Mouse (Mus musculus): ENCODE results near the gene Nrcam. TPM values are rescaled to one million over a fixed set of nuclear protein-coding genes. Genes with fewer than 3 reads are reported as not detected.

Nrcam gene
- polyA plus RNA-seq, 1 experiment from 2014 or later, result 139 TPM

DNA sequence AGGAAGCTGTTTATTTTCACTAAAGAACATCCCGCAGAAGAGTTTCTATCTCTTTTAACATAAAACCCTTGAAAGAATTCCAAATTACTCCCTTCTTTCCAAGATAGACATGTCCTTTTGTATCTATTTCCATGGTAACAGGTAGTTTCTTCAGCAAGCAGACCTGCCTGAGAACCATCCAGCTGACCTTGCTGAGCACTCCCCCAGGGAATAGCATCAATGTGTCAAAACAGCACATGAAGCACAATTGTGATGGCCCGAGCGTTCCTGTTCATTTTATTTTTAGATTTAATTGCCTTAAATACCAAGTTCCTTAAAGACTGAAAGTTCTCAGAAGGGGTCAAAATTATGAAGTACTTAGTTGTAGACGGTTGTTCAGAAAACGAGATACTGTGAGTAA, 16.6 kb downstream of the Nrcam start:
- 9% methylated on average over 5 of the region's 5 CpGs for WGBS
- ATAC-seq, result no peak

DNA sequence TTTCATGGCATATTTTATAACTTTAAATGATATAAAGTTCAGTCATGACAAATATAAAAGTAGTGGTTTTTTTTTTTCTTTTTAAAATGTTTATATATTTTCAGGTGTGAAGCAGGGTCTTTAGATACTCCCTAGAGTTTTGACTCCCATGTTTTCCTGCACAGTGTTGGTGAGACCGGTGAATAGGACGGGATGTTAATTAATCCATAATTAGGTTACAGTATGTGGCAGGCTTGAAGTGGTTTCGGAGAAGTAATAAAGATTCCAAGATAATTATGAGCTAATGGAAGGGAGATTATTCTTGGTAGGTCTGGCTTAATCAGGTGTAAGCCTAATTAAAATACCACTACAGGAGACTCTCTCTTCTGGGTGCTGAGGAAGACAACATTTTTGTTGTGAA, 17.5 kb downstream of the Nrcam start:
- Histone ChIP-seq H3K36me3 (ENCODE audit: control insufficient read depth, insufficient read depth) (no peaks in the 10 kb centered on the region; the same call in 1 of the 2 replicates), H3K4me2 (ENCODE audit: low read length) (no peak overlapping the region), H3K9me3 (ENCODE audit: control insufficient read depth, low read length) (no peaks in the 10 kb centered on the region), H3K9ac (replicated peaks; ENCODE audit: low read depth, low read length) (no peak overlapping the region), H3K27ac (ENCODE audit: low read length) (no peak overlapping the region), H3K4me1 (replicated peaks; ENCODE audit: control insufficient read depth, insufficient read depth, low read length) (peaks cover 14% of the 10 kb centered on the region), H3K27me3 (replicated peaks; ENCODE audit: control insufficient read depth, insufficient read depth, low read length) (no peaks in the 10 kb centered on the region), H3K4me3 (replicated peaks; ENCODE audit: low read length) (no peak overlapping the region)
- WGBS, result 8% methylated on average over 3 of the region's 3 CpGs
- 0 out of 2 replicates have a peak, but pooled peaks have one; percentile 54 for ATAC-seq

More for the DNA sequence above, 16.6 kb downstream of the Nrcam start:
- no peak overlapping the region for H3K27ac ChIP-seq (ENCODE audit: low read length)
- H3K9ac ChIP-seq (replicated peaks; ENCODE audit: low read depth, low read length), result no peak overlapping the region
- no peak overlapping the region for H3K4me3 ChIP-seq (replicated peaks; ENCODE audit: low read length)
- no peaks in the 10 kb centered on the region; the same call in 1 of the 2 replicates for H3K36me3 ChIP-seq (ENCODE audit: control insufficient read depth, insufficient read depth)
- H3K27me3 ChIP-seq (replicated peaks; ENCODE audit: control insufficient read depth, insufficient read depth, low read length), result no peaks in the 10 kb centered on the region
- H3K4me1 ChIP-seq (replicated peaks; ENCODE audit: control insufficient read depth, insufficient read depth, low read length), result peaks cover 16% of the 10 kb centered on the region
- H3K4me2 ChIP-seq (ENCODE audit: low read length), result no peak overlapping the region
- H3K9me3 ChIP-seq (ENCODE audit: control insufficient read depth, low read length), result no peaks in the 10 kb centered on the region

- H3K36me3 ChIP-seq (ENCODE audit: control insufficient read depth, insufficient read depth), result no peaks in the 10 kb centered on the region
- H3K27ac ChIP-seq (ENCODE audit: low read length), result no peak overlapping the region
- no peak overlapping the region for H3K4me3 ChIP-seq (replicated peaks; ENCODE audit: low read length)
- no peaks in the 10 kb centered on the region for H3K27me3 ChIP-seq (replicated peaks; ENCODE audit: control insufficient read depth, insufficient read depth, low read length)
- H3K9me3 ChIP-seq (ENCODE audit: control insufficient read depth, low read length), result no peaks in the 10 kb centered on the region
- no peaks in the 10 kb centered on the region for H3K4me1 ChIP-seq (replicated peaks; ENCODE audit: control insufficient read depth, insufficient read depth, low read length)
- WGBS, result 90% methylated on average over 4 of the region's 4 CpGs
- no peak overlapping the region for H3K4me2 ChIP-seq (ENCODE audit: low read length)
- no peak overlapping the region for H3K9ac ChIP-seq (replicated peaks; ENCODE audit: low read depth, low read length)
- ATAC-seq, result no peak
Observed at GRCm38 (mm10) chr12:44355116-44355515, 26.4 kb downstream of the Nrcam start.

DNA sequence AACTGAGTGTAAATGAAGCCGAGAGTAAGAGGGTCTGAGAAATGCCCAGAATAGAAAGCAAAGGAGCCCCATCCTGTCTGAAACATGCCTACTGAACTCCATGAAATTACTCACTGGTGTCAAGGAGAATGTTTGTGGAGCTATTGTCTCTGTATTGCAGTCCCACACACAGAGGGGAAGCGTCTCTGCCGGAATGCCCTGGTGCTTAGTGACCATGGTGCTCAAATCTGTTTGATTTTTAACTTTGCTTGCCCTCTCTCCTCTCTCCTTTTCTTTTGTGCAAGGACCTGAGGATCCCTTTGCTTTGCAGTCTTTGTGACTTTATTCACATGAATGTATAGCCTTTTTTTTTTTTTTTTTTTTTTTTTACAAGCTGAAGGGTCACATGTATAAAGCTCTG, 28.8 kb downstream of the Nrcam start:
- H3K4me2 ChIP-seq (ENCODE audit: low read length), result no peak overlapping the region
- H3K4me1 ChIP-seq (replicated peaks; ENCODE audit: control insufficient read depth, insufficient read depth, low read length), result no peaks in the 10 kb centered on the region
- H3K27ac ChIP-seq (ENCODE audit: low read length), result no peak overlapping the region
- no peak for ATAC-seq
- no peak overlapping the region for H3K9ac ChIP-seq (replicated peaks; ENCODE audit: low read depth, low read length)
- 15% methylated on average over 3 of the region's 3 CpGs for WGBS
- H3K9me3 ChIP-seq (ENCODE audit: control insufficient read depth, low read length), result no peaks in the 10 kb centered on the region
- H3K36me3 ChIP-seq (ENCODE audit: control insufficient read depth, insufficient read depth), result no peaks in the 10 kb centered on the region
- no peak overlapping the region for H3K4me3 ChIP-seq (replicated peaks; ENCODE audit: low read length)
- H3K27me3 ChIP-seq (replicated peaks; ENCODE audit: control insufficient read depth, insufficient read depth, low read length), result no peaks in the 10 kb centered on the region

- no peaks in the 10 kb centered on the region for H3K27me3 ChIP-seq (replicated peaks; ENCODE audit: control insufficient read depth, insufficient read depth, low read length)
- H3K9me3 ChIP-seq (ENCODE audit: control insufficient read depth, low read length), result no peaks in the 10 kb centered on the region
- no peak overlapping the region for H3K4me2 ChIP-seq (ENCODE audit: low read length)
- no peak overlapping the region for H3K27ac ChIP-seq (ENCODE audit: low read length)
- no peak for ATAC-seq
- no peaks in the 10 kb centered on the region for H3K36me3 ChIP-seq (ENCODE audit: control insufficient read depth, insufficient read depth)
- H3K4me3 ChIP-seq (replicated peaks; ENCODE audit: low read length), result no peak overlapping the region
- 55% methylated on average over 1 of the region's 1 CpGs for WGBS
- no peaks in the 10 kb centered on the region for H3K4me1 ChIP-seq (replicated peaks; ENCODE audit: control insufficient read depth, insufficient read depth, low read length)
- no peak overlapping the region for H3K9ac ChIP-seq (replicated peaks; ENCODE audit: low read depth, low read length)
Observed at GRCm38 (mm10) chr12:44357881-44358280, 29.2 kb downstream of the Nrcam start.

DNA sequence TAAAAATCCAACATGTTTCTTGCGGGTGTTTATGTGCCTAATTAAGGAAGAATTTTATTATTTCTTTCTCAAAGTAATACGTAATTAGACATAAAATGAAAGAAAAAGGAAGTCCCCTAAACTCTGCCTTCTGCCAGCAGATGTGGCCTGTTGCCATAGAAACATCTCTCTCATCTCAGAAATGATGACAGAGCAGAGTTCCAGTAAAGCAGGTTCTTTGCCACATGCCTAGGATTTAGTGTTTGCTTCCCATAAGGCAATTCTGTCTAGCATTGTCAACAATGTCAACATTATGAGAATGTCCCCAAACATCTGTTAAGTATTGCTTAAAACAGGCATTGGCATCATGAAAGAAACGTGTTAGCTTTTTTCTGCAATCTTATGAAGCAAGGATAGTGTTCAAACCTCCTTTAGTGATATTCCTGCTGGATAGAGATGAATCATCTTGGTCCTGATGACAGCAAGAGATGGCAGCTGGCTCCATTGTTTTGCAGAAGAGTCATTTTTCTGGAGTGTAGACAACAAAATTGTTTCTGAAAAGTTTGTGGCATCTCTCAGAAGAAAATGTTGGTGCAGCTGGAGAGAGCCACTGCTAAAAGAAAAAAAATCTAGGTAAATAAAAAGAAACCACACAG, 42.5 kb downstream of the Nrcam start:
- peaks cover 28% of the 10 kb centered on the region for H3K4me1 ChIP-seq (replicated peaks; ENCODE audit: control insufficient read depth, insufficient read depth, low read length)
- ATAC-seq, result peak; percentile 69
- no peaks in the 10 kb centered on the region for H3K36me3 ChIP-seq (ENCODE audit: control insufficient read depth, insufficient read depth)
- no peak overlapping the region for H3K9ac ChIP-seq (replicated peaks; ENCODE audit: low read depth, low read length)
- no peaks in the 10 kb centered on the region for H3K9me3 ChIP-seq (ENCODE audit: control insufficient read depth, low read length)
- H3K4me3 ChIP-seq (replicated peaks; ENCODE audit: low read length), result no peak overlapping the region
- WGBS, result 24% methylated on average over 3 of the region's 3 CpGs
- H3K27ac ChIP-seq (ENCODE audit: low read length), result no peak overlapping the region
- H3K4me2 ChIP-seq (ENCODE audit: low read length), result no peak overlapping the region
- H3K27me3 ChIP-seq (replicated peaks; ENCODE audit: control insufficient read depth, insufficient read depth, low read length), result no peaks in the 10 kb centered on the region

DNA sequence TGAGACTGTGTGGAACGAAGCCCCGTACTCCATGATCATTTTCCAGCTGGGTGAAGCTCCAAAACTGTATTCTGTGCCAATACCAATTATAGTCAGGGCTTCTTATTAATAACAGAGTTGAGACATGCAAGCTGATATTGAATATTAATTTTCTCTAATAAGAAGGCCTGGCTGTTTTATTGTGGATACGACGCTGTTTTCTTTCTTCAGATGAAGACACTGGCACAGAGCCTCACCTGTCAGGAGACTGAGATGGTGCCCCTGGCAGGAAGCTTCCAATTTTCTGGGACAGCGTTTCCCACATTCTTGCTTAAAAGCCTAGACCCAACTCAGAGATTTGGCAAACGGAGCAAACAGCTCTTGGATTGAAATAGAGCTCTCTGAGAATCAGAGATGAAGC, 47.3 kb downstream of the Nrcam start:
- H3K4me3 ChIP-seq (replicated peaks; ENCODE audit: low read length), result no peak overlapping the region
- no peak overlapping the region for H3K9ac ChIP-seq (replicated peaks; ENCODE audit: low read depth, low read length)
- no peaks in the 10 kb centered on the region for H3K9me3 ChIP-seq (ENCODE audit: control insufficient read depth, low read length)
- H3K4me2 ChIP-seq (ENCODE audit: low read length), result no peak overlapping the region
- peak overlapping the region; percentile 16 for H3K27ac ChIP-seq (ENCODE audit: low read length)
- H3K27me3 ChIP-seq (replicated peaks; ENCODE audit: control insufficient read depth, insufficient read depth, low read length), result no peaks in the 10 kb centered on the region
- no peaks in the 10 kb centered on the region for H3K36me3 ChIP-seq (ENCODE audit: control insufficient read depth, insufficient read depth)
- H3K4me1 ChIP-seq (replicated peaks; ENCODE audit: control insufficient read depth, insufficient read depth, low read length), result peaks cover 29% of the 10 kb centered on the region
- ATAC-seq, result peak; percentile 39
- WGBS, result 28% methylated on average over 6 of the region's 6 CpGs

GRCm38 (mm10) chr12:44378431-44379161, 49.9 kb downstream of the Nrcam start:
- no peaks in the 10 kb centered on the region for H3K36me3 ChIP-seq (ENCODE audit: control insufficient read depth, insufficient read depth)
- no peaks in the 10 kb centered on the region for H3K27me3 ChIP-seq (replicated peaks; ENCODE audit: control insufficient read depth, insufficient read depth, low read length)
- H3K27ac ChIP-seq (ENCODE audit: low read length), result peak overlapping the region; percentile 28; the same call in 1 of the 2 replicates
- 32% methylated on average over 8 of the region's 8 CpGs for WGBS
- H3K9ac ChIP-seq (replicated peaks; ENCODE audit: low read depth, low read length), result no peak overlapping the region
- no peak overlapping the region for H3K4me2 ChIP-seq (ENCODE audit: low read length)
- H3K4me1 ChIP-seq (replicated peaks; ENCODE audit: control insufficient read depth, insufficient read depth, low read length), result peaks cover 20% of the 10 kb centered on the region
- no peak overlapping the region for H3K4me3 ChIP-seq (replicated peaks; ENCODE audit: low read length)
- ATAC-seq, result no peak
- H3K9me3 ChIP-seq (ENCODE audit: control insufficient read depth, low read length), result no peaks in the 10 kb centered on the region

DNA sequence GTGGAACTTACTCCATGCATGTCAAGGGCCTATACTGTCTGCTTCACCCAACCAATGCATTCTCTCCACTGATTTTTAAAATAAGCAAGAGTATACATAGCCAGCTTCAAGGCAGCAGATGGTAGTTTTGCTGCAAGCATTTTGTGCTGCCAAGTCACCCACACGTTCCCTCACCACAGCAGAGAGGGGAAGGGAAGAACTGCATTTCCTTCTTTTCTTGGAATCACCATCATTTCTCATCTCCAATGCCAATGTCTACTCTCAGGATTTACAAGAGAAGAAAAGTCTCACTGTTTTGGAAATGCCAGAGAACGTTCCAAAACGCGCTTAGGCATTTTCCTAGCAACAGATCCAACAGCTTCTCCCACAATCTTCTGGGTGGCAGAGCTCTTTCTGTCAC, 52.1 kb downstream of the Nrcam start:
- Histone ChIP-seq H3K27me3 (replicated peaks; ENCODE audit: control insufficient read depth, insufficient read depth, low read length) (no peaks in the 10 kb centered on the region), H3K4me1 (replicated peaks; ENCODE audit: control insufficient read depth, insufficient read depth, low read length) (peaks cover 16% of the 10 kb centered on the region), H3K9me3 (ENCODE audit: control insufficient read depth, low read length) (no peaks in the 10 kb centered on the region), H3K27ac (ENCODE audit: low read length) (peak overlapping the region; percentile 75), H3K4me2 (ENCODE audit: low read length) (no peak overlapping the region), H3K36me3 (ENCODE audit: control insufficient read depth, insufficient read depth) (no peaks in the 10 kb centered on the region), H3K4me3 (replicated peaks; ENCODE audit: low read length) (no peak overlapping the region), H3K9ac (replicated peaks; ENCODE audit: low read depth, low read length) (no peak overlapping the region)
- 53% methylated on average over 4 of the region's 4 CpGs for WGBS
- peak; percentile 81 for ATAC-seq
